In the genomic region with DNA sequence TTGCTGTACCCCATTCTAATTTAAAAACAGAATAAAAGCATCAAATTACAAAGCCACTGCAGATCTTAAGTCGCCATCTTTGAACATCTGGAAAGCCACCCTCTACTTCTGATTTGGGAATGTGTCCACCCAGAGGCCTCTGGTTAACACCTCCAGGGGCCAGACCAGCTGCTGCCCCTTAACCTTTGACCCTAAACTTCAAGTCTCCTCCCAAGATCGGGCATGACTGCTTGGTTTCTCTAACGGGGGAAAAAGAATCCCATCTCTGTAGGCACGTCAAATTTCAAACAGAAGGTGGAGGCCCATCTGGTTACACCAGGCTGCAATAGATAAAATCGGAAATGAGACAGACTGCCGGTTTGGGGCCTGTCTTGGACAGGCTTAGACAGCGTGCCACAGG, we compare ENCODE assay signal across 21 mouse cellular contexts. TPM values are rescaled to one million over a fixed set of nuclear protein-coding genes. Genes with fewer than 3 reads are reported as not detected.
DNase-seq lines count a peak whose midpoint lies in the region; ATAC-seq and TF ChIP-seq lines count a peak whose summit lies in the region.
"Had no signal": no experiment of that assay in that cellular context is flagged by ENCODE, and none has a peak within 500 bp of the region (broad histone marks: within the 10 kb centered on the region; RNA-seq: fewer than 3 reads in every experiment).

No protein-coding gene starts in this region.

- H3K4me3 ChIP-seq in forebrain, embryonic 12.5 days (replicated peaks) = 0 out of 2 replicates have a peak overlapping the region, but pooled peaks have one; percentile 48
- H3K4me3 ChIP-seq in forebrain, embryonic 11.5 days (ENCODE audit: low read depth, low read length) = no peak overlapping the region
- peak overlapping the region; percentile 75 for H3K4me3 ChIP-seq in left cerebral cortex, adult 2 months
- peak overlapping the region; percentile 84 for H3K4me3 ChIP-seq in bone marrow, adult 2 months (replicated peaks; ENCODE audit: control insufficient read depth, low read depth, low read length)
- peak overlapping the region; percentile 75 for H3K4me3 ChIP-seq in liver, embryonic 15.5 days (replicated peaks)

- H3K4me2 ChIP-seq in forebrain, embryonic 12.5 days = no peak overlapping the region
- H3K4me2 ChIP-seq in forebrain, embryonic 11.5 days (ENCODE audit: low read depth, low read length, severe bottlenecking) = no peak overlapping the region
- H3K4me2 ChIP-seq in liver, embryonic 15.5 days = peak overlapping the region; percentile 92

- H3K27ac ChIP-seq in forebrain, embryonic 12.5 days = no peak overlapping the region
- no peak overlapping the region for H3K27ac ChIP-seq in forebrain, embryonic 11.5 days (ENCODE audit: low read depth, low read length)
- H3K27ac ChIP-seq in left cerebral cortex, adult 2 months = peak overlapping the region; percentile 98; the same call in 1 of the 2 replicates
- H3K27ac ChIP-seq in bone marrow, adult 2 months (ENCODE audit: control insufficient read depth, insufficient read depth, low read depth, low read length, poor library complexity) = no peak overlapping the region
- peak overlapping the region; percentile 99; the same call in 1 of the 2 replicates for H3K27ac ChIP-seq in liver, embryonic 15.5 days (replicated peaks)
- H3K27ac ChIP-seq: gastrocnemius, adult 2 months; macrophage had no signal

- no peaks in the 10 kb centered on the region for H3K36me3 ChIP-seq in forebrain, embryonic 12.5 days (replicated peaks)
- no peaks in the 10 kb centered on the region for H3K36me3 ChIP-seq in forebrain, embryonic 11.5 days (ENCODE audit: control insufficient read depth, insufficient read depth, low read length)
- H3K36me3 ChIP-seq in liver, embryonic 15.5 days (replicated peaks) = peaks cover 20% of the 10 kb centered on the region

- WGBS in forebrain, embryonic 12.5 days = 55% methylated on average over 7 of the region's 7 CpGs
- 47% methylated on average over 7 of the region's 7 CpGs for WGBS in forebrain, embryonic 11.5 days
- WGBS in bone marrow, adult 2 months = 71% methylated on average over 7 of the region's 7 CpGs
- WGBS in liver, embryonic 15.5 days (ENCODE audit: insufficient replicate concordance) = 22% methylated on average over 7 of the region's 7 CpGs

- H3K27me3 ChIP-seq in forebrain, embryonic 12.5 days = peaks cover 65% of the 10 kb centered on the region
- peaks cover 40% of the 10 kb centered on the region for H3K27me3 ChIP-seq in forebrain, embryonic 11.5 days (ENCODE audit: control insufficient read depth, insufficient read depth, low read length)
- H3K27me3 ChIP-seq in liver, embryonic 15.5 days = peaks cover 75% of the 10 kb centered on the region

- ATAC-seq in forebrain, embryonic 12.5 days (ENCODE audit: low FRiP score) = no peak
- ATAC-seq in forebrain, embryonic 11.5 days (replicated peaks; ENCODE audit: low FRiP score) = no peak
- ATAC-seq in liver, embryonic 15.5 days (ENCODE audit: insufficient read depth) = no peak
- no peak for ATAC-seq in activated CD4-positive, CD25-positive, alpha-beta regulatory T cell, adult 4 months

- peaks cover 33% of the 10 kb centered on the region for H3K4me1 ChIP-seq in forebrain, embryonic 12.5 days
- peaks cover 17% of the 10 kb centered on the region for H3K4me1 ChIP-seq in forebrain, embryonic 11.5 days (replicated peaks; ENCODE audit: control insufficient read depth, insufficient read depth, low read length)
- peaks cover 2% of the 10 kb centered on the region for H3K4me1 ChIP-seq in bone marrow, adult 2 months (ENCODE audit: control insufficient read depth, insufficient read depth, low read length)
- H3K4me1 ChIP-seq in liver, embryonic 15.5 days (replicated peaks) = peaks cover 51% of the 10 kb centered on the region

- no peak for DNase-seq in forebrain, embryonic 11.5 days (ENCODE audit: low spot score)
- DNase-seq in left cerebral cortex, adult 2 months (ENCODE audit: extremely low spot score in 1 of 2, low spot score in 2 of 2) = no peak
- DNase-seq in left cerebral cortex, postnatal 4 days = no peak
- no peak for DNase-seq in urinary bladder, adult 2 months (ENCODE audit: low spot score)
- DNase-seq: adrenal gland, postnatal 25 days; B cell, adult 2 months; gastrocnemius, adult 2 months; kidney, adult 11 months; right cerebral cortex, adult 18-20 months had no signal

- TF ChIP-seq CTCF in left cerebral cortex, adult 2 months (IDR thresholded peaks at IDR 0.05) = no peak
- no peak for TF ChIP-seq CTCF in bone marrow, adult 2 months (IDR thresholded peaks at IDR 0.05; ENCODE audit: control insufficient read depth, insufficient read depth, low read length)

- H3K9ac ChIP-seq in forebrain, embryonic 12.5 days = no peak overlapping the region
- no peak overlapping the region for H3K9ac ChIP-seq in forebrain, embryonic 11.5 days (ENCODE audit: low read length)
- peak overlapping the region; percentile 87 for H3K9ac ChIP-seq in liver, embryonic 15.5 days

- 0 out of 2 replicates have a peak, but pooled peaks cover 4% of the 10 kb centered on the region for H3K9me3 ChIP-seq in forebrain, embryonic 12.5 days
- peaks cover 5% of the 10 kb centered on the region; the same call in 1 of the 2 replicates for H3K9me3 ChIP-seq in forebrain, embryonic 11.5 days (ENCODE audit: control insufficient read depth, low read length)
- H3K9me3 ChIP-seq in liver, embryonic 15.5 days (replicated peaks) = no peaks in the 10 kb centered on the region

- intact Hi-C loops in left cerebral cortex, adult 2 months (cut with DNase I) = no loop called here
- intact Hi-C loops in left cerebral cortex, postnatal 4 days (cut with DNase I) = no loop called here

- no peak for TF ChIP-seq POLR2A in bone marrow, adult 2 months (IDR thresholded peaks at IDR 0.05; ENCODE audit: borderline replicate concordance, control insufficient read depth, low read depth, low read length)

RNA-seq across cellular contexts. Expression of gene Gm9945, which starts 2.1 kb away (rescaled TPM):
- polyA plus RNA-seq in forebrain, embryonic 12.5 days (2016; fragmentation: Nextera tagmentation; extraction: Ambion mirVana) = 0.29 TPM in 1 of 2 replicates, not detected in the other
- polyA plus RNA-seq in forebrain, embryonic 11.5 days (2014; fragmentation: Nextera tagmentation; extraction: Ambion mirVana) = not detected in 2 replicates
- 1 to 10 TPM; 1.8 to 2.2 TPM for total RNA-seq in left cerebral cortex, adult 2 months (2021)
- under 1 TPM; 0.52 to 0.98 TPM for total RNA-seq in left cerebral cortex, postnatal 4 days (2021)
- polyA plus RNA-seq in bone marrow, adult 2 months (2011; ENCODE audit: insufficient read depth, insufficient read length, low replicate concordance, missing spikeins) = not detected in 2 replicates
- 0.62 and 0.99 TPM in 2 replicates for polyA plus RNA-seq in liver, embryonic 15.5 days (2015; fragmentation: Nextera tagmentation; extraction: Ambion mirVana)
- 0.11 and 0.15 TPM in 2 replicates for polyA plus RNA-seq in urinary bladder, adult 2 months (2012; rRNA removed)
- not detected for polyA plus RNA-seq in activated CD4-positive, CD25-positive, alpha-beta regulatory T cell, adult 4 months (2017; shearing (Covaris generic))
- total RNA-seq: adrenal gland, postnatal 25 days; ES-E14; gastrocnemius, adult 2 months; heart, adult 8-10 months; hematopoietic stem cell, adult 5-6 weeks had no signal
- polyA plus RNA-seq: limb, embryonic 14.5 days; macrophage; midbrain, embryonic 16.5 days had no signal

RNA-seq across cellular contexts. Expression of gene Sowaha, which starts 2.2 kb away (rescaled TPM):
- 1.1 and 1.6 TPM in 2 replicates for polyA plus RNA-seq in forebrain, embryonic 12.5 days (2016; fragmentation: Nextera tagmentation; extraction: Ambion mirVana)
- 0.76 and 0.77 TPM in 2 replicates for polyA plus RNA-seq in forebrain, embryonic 11.5 days (2014; fragmentation: Nextera tagmentation; extraction: Ambion mirVana)
- 10 to 100 TPM; 68.8 to 83.8 TPM for total RNA-seq in left cerebral cortex, adult 2 months (2021)
- total RNA-seq in left cerebral cortex, postnatal 4 days (2021) = 10 to 100 TPM; 12.2 to 18.1 TPM
- polyA plus RNA-seq in bone marrow, adult 2 months (2011; ENCODE audit: insufficient read depth, insufficient read length, low replicate concordance, missing spikeins) = 8.2 and 13.3 TPM in 2 replicates
- 18.7 and 23.0 TPM in 2 replicates for polyA plus RNA-seq in liver, embryonic 15.5 days (2015; fragmentation: Nextera tagmentation; extraction: Ambion mirVana)
- polyA plus RNA-seq in urinary bladder, adult 2 months (2012; rRNA removed) = 6.5 and 7.4 TPM in 2 replicates
- polyA plus RNA-seq in activated CD4-positive, CD25-positive, alpha-beta regulatory T cell, adult 4 months (2017; shearing (Covaris generic)) = not detected
- total RNA-seq: hematopoietic stem cell, adult 5-6 weeks had no signal
- polyA plus RNA-seq: macrophage had no signal

RNA-seq across cellular contexts. Expression of gene Gm9837, which starts 7.6 kb away (rescaled TPM):
- not detected in 2 replicates for polyA plus RNA-seq in forebrain, embryonic 12.5 days (2016; fragmentation: Nextera tagmentation; extraction: Ambion mirVana)
- polyA plus RNA-seq in forebrain, embryonic 11.5 days (2014; fragmentation: Nextera tagmentation; extraction: Ambion mirVana) = not detected in 2 replicates
- total RNA-seq in left cerebral cortex, adult 2 months (2021) = under 1 TPM in 1 of 2 experiments, not detected in 1; 0.84 TPM
- not detected for total RNA-seq in left cerebral cortex, postnatal 4 days (2021)
- polyA plus RNA-seq in bone marrow, adult 2 months (2011; ENCODE audit: insufficient read depth, insufficient read length, low replicate concordance, missing spikeins) = not detected in 2 replicates
- not detected in 2 replicates for polyA plus RNA-seq in liver, embryonic 15.5 days (2015; fragmentation: Nextera tagmentation; extraction: Ambion mirVana)
- polyA plus RNA-seq in urinary bladder, adult 2 months (2012; rRNA removed) = not detected in 2 replicates
- not detected for polyA plus RNA-seq in activated CD4-positive, CD25-positive, alpha-beta regulatory T cell, adult 4 months (2017; shearing (Covaris generic))
- total RNA-seq: adrenal gland, postnatal 25 days; ES-E14; gastrocnemius, adult 2 months; heart, adult 8-10 months; hematopoietic stem cell, adult 5-6 weeks; left cerebral cortex, adult 18-20 months had no signal
- polyA plus RNA-seq: limb, embryonic 14.5 days; macrophage; midbrain, embryonic 16.5 days; neural tube, embryonic 14.5 days had no signal

RNA-seq across cellular contexts. Expression of gene Shroom1, which starts 20.8 kb away (rescaled TPM):
- polyA plus RNA-seq in forebrain, embryonic 12.5 days (2016; fragmentation: Nextera tagmentation; extraction: Ambion mirVana) = 1.8 and 2.0 TPM in 2 replicates
- polyA plus RNA-seq in forebrain, embryonic 11.5 days (2014; fragmentation: Nextera tagmentation; extraction: Ambion mirVana) = 1.1 and 1.8 TPM in 2 replicates
- total RNA-seq in left cerebral cortex, adult 2 months (2021) = 1 to 10 TPM; 5.4 to 6.3 TPM
- total RNA-seq in left cerebral cortex, postnatal 4 days (2021) = 1 to 10 TPM; 2.8 to 3.2 TPM
- 0.70 TPM in 1 of 2 replicates, not detected in the other for polyA plus RNA-seq in bone marrow, adult 2 months (2011; ENCODE audit: insufficient read depth, insufficient read length, low replicate concordance, missing spikeins)
- 2.9 and 4.0 TPM in 2 replicates for polyA plus RNA-seq in liver, embryonic 15.5 days (2015; fragmentation: Nextera tagmentation; extraction: Ambion mirVana)
- polyA plus RNA-seq in urinary bladder, adult 2 months (2012; rRNA removed) = 12.1 and 12.9 TPM in 2 replicates
- under 1 TPM in 1 of 2 experiments, not detected in 1; 0.36 TPM for polyA plus RNA-seq in activated CD4-positive, CD25-positive, alpha-beta regulatory T cell, adult 4 months (2017; shearing (Covaris generic))
- total RNA-seq: hematopoietic stem cell, adult 5-6 weeks had no signal
- polyA plus RNA-seq: macrophage had no signal

RNA-seq across cellular contexts. Expression of gene Gm10447, which starts 20.9 kb away (rescaled TPM):
- polyA plus RNA-seq in forebrain, embryonic 12.5 days (2016; fragmentation: Nextera tagmentation; extraction: Ambion mirVana) = 0.13 and 0.14 TPM in 2 replicates
- not detected in 2 replicates for polyA plus RNA-seq in forebrain, embryonic 11.5 days (2014; fragmentation: Nextera tagmentation; extraction: Ambion mirVana)
- total RNA-seq in left cerebral cortex, adult 2 months (2021) = under 1 TPM; 0.33 to 0.34 TPM
- total RNA-seq in left cerebral cortex, postnatal 4 days (2021) = not detected
- 0.41 TPM in 1 of 2 replicates, not detected in the other for polyA plus RNA-seq in bone marrow, adult 2 months (2011; ENCODE audit: insufficient read depth, insufficient read length, low replicate concordance, missing spikeins)
- polyA plus RNA-seq in liver, embryonic 15.5 days (2015; fragmentation: Nextera tagmentation; extraction: Ambion mirVana) = 0.09 and 0.13 TPM in 2 replicates
- 1.8 and 2.9 TPM in 2 replicates for polyA plus RNA-seq in urinary bladder, adult 2 months (2012; rRNA removed)
- polyA plus RNA-seq in activated CD4-positive, CD25-positive, alpha-beta regulatory T cell, adult 4 months (2017; shearing (Covaris generic)) = under 1 TPM in 1 of 2 experiments, not detected in 1; 0.33 TPM
- total RNA-seq: ES-E14; gastrocnemius, adult 2 months; heart, adult 8-10 months; hematopoietic stem cell, adult 5-6 weeks had no signal
- polyA plus RNA-seq: macrophage; neural tube, embryonic 14.5 days had no signal

Comparison
In these comparisons a context has a peak if more than half of its experiments do, and no peak if none do; other contexts are left out.
1. H3K27ac ChIP-seq: peak in left cerebral cortex, adult 2 months (single experiment) and liver, embryonic 15.5 days (single experiment); none in forebrain, embryonic 12.5 days (single experiment), forebrain, embryonic 11.5 days (single experiment) and bone marrow, adult 2 months (single experiment).